Mouse (Mus musculus) liver, adult 2 months (tissue): ENCODE measurements at regions not wholly inside any gene's neighbourhood (a gene's known extent, or its start where the extent isn't known, plus 50 kb on each side); places are given as distances from the start of the nearest gene placed in this dataset.

Experiments
- CTCF ChIP-seq: fragments of 200-500 bp; IDR thresholded peaks from 2 replicates; pipeline ENCODE4 v1.5.1; 2011; ENCODE audit warnings: low read depth, low read length, control low read depth
- POLR2A ChIP-seq: fragments of 200-500 bp; IDR thresholded peaks from 2 replicates; pipeline ENCODE4 v1.6.1; 2011; ENCODE audit warnings: low read length, control low read depth; ENCODE audit not compliant: insufficient read depth; ENCODE audit errors: extremely low read depth

GRCm38 (mm10) chr10:10190308-10190707, 281.8 kb downstream of the Adgb start:
- TF ChIP-seq POLR2A (no peak), CTCF (no peak)
